Mouse (Mus musculus): Measurements from ENCODE around the gene Elmo1. TPM values are rescaled to one million over a fixed set of nuclear protein-coding genes. Genes with fewer than 3 reads are reported as not detected.

Gene Elmo1
- total and polyA plus RNA-seq, 3 experiments, result 23.1 to 50.2 (median 32.2) TPM

- Histone ChIP-seq H3K36me3 (replicated peaks in 1 of 2; ENCODE audit: control insufficient read depth in 1 of 2, insufficient read depth in 1 of 2, low read length in 1 of 2) (peaks cover 0 to 18% of the 10 kb centered on the region in 2 experiments), H3K4me1 (ENCODE audit: control insufficient read depth in 1 of 2, insufficient read depth in 2 of 2) (peaks cover 5 to 36% of the 10 kb centered on the region in 2 experiments), H3K9ac (ENCODE audit: insufficient read depth, low read depth) (peak overlapping the region; percentile 82), H3K4me3 (replicated peaks in 1 of 3; ENCODE audit: low read depth in 2 of 3, low read length in 2 of 3, poor library complexity in 1 of 3) (peak overlapping the region; percentile 70 to 85 (median 82)), H3K27me3 (replicated peaks) (no peaks in the 10 kb centered on the region), H3K27ac (ENCODE audit: insufficient read depth, low read depth) (peak overlapping the region; percentile 88), H3K79me2 (replicated peaks; ENCODE audit: control insufficient read depth, extremely low read depth, insufficient read depth, poor library complexity, severe bottlenecking) (0 out of 2 replicates have a peak, but pooled peaks cover under 1% of the 10 kb centered on the region), H3K4me2 (ENCODE audit: insufficient read depth, low read depth, poor library complexity, severe bottlenecking) (peak overlapping the region; percentile 18), H3K9me3 (replicated peaks; ENCODE audit: low read length) (peaks cover 7% of the 10 kb centered on the region)
- peak; percentile 52 for DNase-seq (ENCODE audit: extremely low read depth)
- in situ Hi-C loops (cut with MboI; ENCODE audit: low pct_ligation_motif_present, low pct_unique_long_range_greater_than_20kb, low sequenced_read_pairs) (no loop called here), dilution Hi-C loops (cut with MboI; ENCODE audit: extremely low pct_ligation_motif_present, extremely low pct_unique_long_range_greater_than_20kb, low sequenced_read_pairs) (no loop called here)
- TF ChIP-seq MYC (IDR thresholded peaks at IDR 0.05; ENCODE audit: low read depth, low read length) (no peak), USF2 (conservative IDR thresholded peaks at IDR 0.05; ENCODE audit: low read depth, low read length) (no peak), TBP (conservative IDR thresholded peaks at IDR 0.05; ENCODE audit: low read depth, low read length) (no peak), ZMIZ1 (IDR thresholded peaks at IDR 0.05; ENCODE audit: low read depth, low read length) (no peak), TCF12 (IDR thresholded peaks at IDR 0.05; ENCODE audit: low read depth, low read length) (peak; percentile 32; the same call in 1 of the 2 replicates), ZNF384 (IDR thresholded peaks at IDR 0.05; ENCODE audit: low read depth, low read length) (no peak), MEF2A (IDR thresholded peaks at IDR 0.05; ENCODE audit: borderline replicate concordance, low read depth, low read length) (no peak), HCFC1 (IDR thresholded peaks at IDR 0.05; ENCODE audit: low read depth, low read length) (0 out of 2 replicates have a peak, but pooled peaks have one; percentile 31), NRF1 (IDR thresholded peaks at IDR 0.05; ENCODE audit: low read depth, low read length) (no peak), RCOR1 (conservative IDR thresholded peaks at IDR 0.05; ENCODE audit: low read depth, low read length) (no peak), E2F4 (IDR thresholded peaks at IDR 0.05; ENCODE audit: insufficient replicate concordance, low read depth, low read length) (no peak), IRF4 (IDR thresholded peaks at IDR 0.05; ENCODE audit: low read depth, low read length) (peak; percentile 50; the same call in 1 of the 2 replicates), PAX5 (IDR thresholded peaks at IDR 0.05; ENCODE audit: low read length) (no peak), NELFE (IDR thresholded peaks at IDR 0.05; ENCODE audit: low read depth, low read length) (no peak), CHD2 (IDR thresholded peaks at IDR 0.05; ENCODE audit: low read length) (0 out of 2 replicates have a peak, but pooled peaks have one; percentile 13), MAFK (IDR thresholded peaks at IDR 0.05; ENCODE audit: insufficient replicate concordance, low read length) (no peak), EP300 (IDR thresholded peaks at IDR 0.05; ENCODE audit: low read length) (no peak), BHLHE40 (IDR thresholded peaks at IDR 0.05; ENCODE audit: low read depth, low read length) (no peak), ZKSCAN1 (IDR thresholded peaks at IDR 0.05; ENCODE audit: borderline replicate concordance, low read depth, low read length) (no peak), CHD1 (IDR thresholded peaks at IDR 0.05; ENCODE audit: low read depth, low read length) (no peak), MAZ (IDR thresholded peaks at IDR 0.05; ENCODE audit: low read depth, low read length) (0 out of 2 replicates have a peak, but pooled peaks have one; percentile 35), MXI1 (IDR thresholded peaks at IDR 0.05; ENCODE audit: low read depth, low read length) (no peak), SMC3 (IDR thresholded peaks at IDR 0.05; ENCODE audit: low read depth, low read length) (no peak), POLR2AphosphoS2 (IDR thresholded peaks at IDR 0.05; ENCODE audit: low read depth, low read length) (no peak), SIN3A (IDR thresholded peaks at IDR 0.05; ENCODE audit: low read length) (no peak; the same call in 1 of the 2 replicates), KAT2A (IDR thresholded peaks at IDR 0.05; ENCODE audit: insufficient replicate concordance, low read length) (no peak), CTCF (conservative IDR thresholded peaks at IDR 0.05 in 1 of 2, IDR thresholded peaks at IDR 0.05 in 1 of 2; ENCODE audit: low read depth in 2 of 2, low read length in 2 of 2) (no peak), USF1 (IDR thresholded peaks at IDR 0.05; ENCODE audit: low read depth, low read length) (no peak), JUND (conservative IDR thresholded peaks at IDR 0.05; ENCODE audit: low read depth, low read length) (no peak), ZC3H11A (IDR thresholded peaks at IDR 0.05; ENCODE audit: low read depth, low read length) (no peak), ELF1 (IDR thresholded peaks at IDR 0.05; ENCODE audit: low read depth, low read length) (0 out of 2 replicates have a peak, but pooled peaks have one; percentile 24), MAX (IDR thresholded peaks at IDR 0.05; ENCODE audit: low read length) (no peak; the same call in 1 of the 2 replicates), RAD21 (IDR thresholded peaks at IDR 0.05; ENCODE audit: low read depth, low read length) (no peak; the same call in 1 of the 2 replicates), JUN (IDR thresholded peaks at IDR 0.05; ENCODE audit: insufficient read depth, low read depth, low read length) (no peak), GABPA (IDR thresholded peaks at IDR 0.05; ENCODE audit: insufficient replicate concordance, low read depth, low read length) (no peak), ETS1 (conservative IDR thresholded peaks at IDR 0.05; ENCODE audit: low read depth, low read length) (no peak), POLR2A (IDR thresholded peaks at IDR 0.05; ENCODE audit: low read depth, low read length) (peak; percentile 53; the same call in 1 of the 2 replicates), UBTF (IDR thresholded peaks at IDR 0.05; ENCODE audit: low read depth, low read length) (no peak; the same call in 1 of the 2 replicates)
Observed at GRCm38 (mm10) chr13:20090711-20091603, 561 bp downstream of the Elmo1 start.
